Mouse (Mus musculus): ENCODE data around the gene Hoxb9. TPM values are rescaled to one million over a fixed set of nuclear protein-coding genes. Genes with fewer than 3 reads are reported as not detected.

Gene Hoxb9
- polyA plus RNA-seq, 1 experiment, result 0.27 TPM

- peaks cover 2% of the 10 kb centered on the region for H3K4me1 ChIP-seq (ENCODE audit: control insufficient read depth, insufficient read depth, insufficient read length)
- DNase-seq (ENCODE audit: low read depth in 1 of 2, low spot score in 2 of 2), result no peak
- no peak overlapping the region for H3K27ac ChIP-seq (ENCODE audit: insufficient read depth, low read length)
- no peak overlapping the region for H3K4me3 ChIP-seq (ENCODE audit: extremely low read depth, insufficient read depth, insufficient read length)
- no peaks in the 10 kb centered on the region for H3K36me3 ChIP-seq (ENCODE audit: control insufficient read depth, insufficient read depth, low read length)
- TF ChIP-seq CTCF (IDR thresholded peaks at IDR 0.05; ENCODE audit: extremely low read depth, insufficient read depth, insufficient read length, insufficient replicate concordance), result no peak
- TF ChIP-seq POLR2A (IDR thresholded peaks at IDR 0.05; ENCODE audit: low read depth, low read length), result no peak
- 64% methylated on average over 10 of the region's 10 CpGs for WGBS
- H3K27me3 ChIP-seq (ENCODE audit: control insufficient read depth, insufficient read depth, low read length), result peaks cover 46% of the 10 kb centered on the region
Measured at GRCm38 (mm10) chr11:96274428-96274827, 3.2 kb downstream of the Hoxb9 start.

GRCm38 (mm10) chr11:96275896-96276295 is 4.6 kb downstream of the Hoxb9 start:
- H3K36me3 ChIP-seq (ENCODE audit: control insufficient read depth, insufficient read depth, low read length), result no peaks in the 10 kb centered on the region
- H3K4me3 ChIP-seq (ENCODE audit: extremely low read depth, insufficient read depth, insufficient read length), result no peak overlapping the region
- TF ChIP-seq CTCF (IDR thresholded peaks at IDR 0.05; ENCODE audit: extremely low read depth, insufficient read depth, insufficient read length, insufficient replicate concordance), result no peak
- TF ChIP-seq POLR2A (IDR thresholded peaks at IDR 0.05; ENCODE audit: low read depth, low read length), result no peak
- H3K27me3 ChIP-seq (ENCODE audit: control insufficient read depth, insufficient read depth, low read length), result peaks cover 43% of the 10 kb centered on the region
- H3K4me1 ChIP-seq (ENCODE audit: control insufficient read depth, insufficient read depth, insufficient read length), result peaks cover 2% of the 10 kb centered on the region; the same call in 1 of the 2 replicates
- 37% methylated on average over 4 of the region's 4 CpGs for WGBS
- no peak overlapping the region for H3K27ac ChIP-seq (ENCODE audit: insufficient read depth, low read length)
- no peak for DNase-seq (ENCODE audit: low read depth in 1 of 2, low spot score in 2 of 2)

- peaks cover 37% of the 10 kb centered on the region for H3K27me3 ChIP-seq (ENCODE audit: control insufficient read depth, insufficient read depth, low read length)
- TF ChIP-seq POLR2A (IDR thresholded peaks at IDR 0.05; ENCODE audit: low read depth, low read length) (no peak), CTCF (IDR thresholded peaks at IDR 0.05; ENCODE audit: extremely low read depth, insufficient read depth, insufficient read length, insufficient replicate concordance) (no peak)
- H3K4me3 ChIP-seq (ENCODE audit: extremely low read depth, insufficient read depth, insufficient read length), result no peak overlapping the region
- no peak for DNase-seq (ENCODE audit: low read depth in 1 of 2, low spot score in 2 of 2)
- 6% methylated on average over 35 of the region's 35 CpGs for WGBS
- H3K27ac ChIP-seq (ENCODE audit: insufficient read depth, low read length), result no peak overlapping the region
- H3K4me1 ChIP-seq (ENCODE audit: control insufficient read depth, insufficient read depth, insufficient read length), result no peaks in the 10 kb centered on the region
- no peaks in the 10 kb centered on the region for H3K36me3 ChIP-seq (ENCODE audit: control insufficient read depth, insufficient read depth, low read length)
Measured at GRCm38 (mm10) chr11:96277151-96278044, 6.1 kb downstream of the Hoxb9 start.

GRCm38 (mm10) chr11:96278324-96278723 is 7.1 kb downstream of the Hoxb9 start:
- 15% methylated on average over 14 of the region's 14 CpGs for WGBS
- TF ChIP-seq CTCF (IDR thresholded peaks at IDR 0.05; ENCODE audit: extremely low read depth, insufficient read depth, insufficient read length, insufficient replicate concordance) (no peak), POLR2A (IDR thresholded peaks at IDR 0.05; ENCODE audit: low read depth, low read length) (no peak)
- H3K36me3 ChIP-seq (ENCODE audit: control insufficient read depth, insufficient read depth, low read length), result no peaks in the 10 kb centered on the region
- peaks cover 38% of the 10 kb centered on the region for H3K27me3 ChIP-seq (ENCODE audit: control insufficient read depth, insufficient read depth, low read length)
- no peak overlapping the region for H3K27ac ChIP-seq (ENCODE audit: insufficient read depth, low read length)
- H3K4me1 ChIP-seq (ENCODE audit: control insufficient read depth, insufficient read depth, insufficient read length), result peaks cover 2% of the 10 kb centered on the region; the same call in 1 of the 2 replicates
- DNase-seq (ENCODE audit: low read depth in 1 of 2, low spot score in 2 of 2), result no peak
- H3K4me3 ChIP-seq (ENCODE audit: extremely low read depth, insufficient read depth, insufficient read length), result no peak overlapping the region

- 1% methylated on average over 9 of the region's 9 CpGs for whole genome bisulfite sequencing
- Histone ChIP-seq H3K4me3 (ENCODE audit: extremely low read depth, insufficient read depth, insufficient read length) (no peak overlapping the region), H3K36me3 (ENCODE audit: control insufficient read depth, insufficient read depth, low read length) (no peaks in the 10 kb centered on the region), H3K4me1 (ENCODE audit: control insufficient read depth, insufficient read depth, insufficient read length) (peaks cover 2% of the 10 kb centered on the region; the same call in 1 of the 2 replicates), H3K27me3 (ENCODE audit: control insufficient read depth, insufficient read depth, low read length) (peaks cover 42% of the 10 kb centered on the region), H3K27ac (ENCODE audit: insufficient read depth, low read length) (no peak overlapping the region)
- DNase-seq (ENCODE audit: low read depth in 1 of 2, low spot score in 2 of 2), result peak; percentile 47 to 74
- TF ChIP-seq POLR2A (IDR thresholded peaks at IDR 0.05; ENCODE audit: low read depth, low read length) (no peak), CTCF (IDR thresholded peaks at IDR 0.05; ENCODE audit: extremely low read depth, insufficient read depth, insufficient read length, insufficient replicate concordance) (peak; percentile 85; the same call in 1 of the 2 replicates)
Measured at GRCm38 (mm10) chr11:96278773-96279172, 7.5 kb downstream of the Hoxb9 start.

GRCm38 (mm10) chr11:96279421-96280233 is 8.4 kb downstream of the Hoxb9 start:
- no peak overlapping the region for H3K4me3 ChIP-seq (ENCODE audit: extremely low read depth, insufficient read depth, insufficient read length)
- peaks cover 2% of the 10 kb centered on the region; the same call in 1 of the 2 replicates for H3K4me1 ChIP-seq (ENCODE audit: control insufficient read depth, insufficient read depth, insufficient read length)
- DNase-seq (ENCODE audit: low read depth in 1 of 2, low spot score in 2 of 2), result no peak
- peaks cover 50% of the 10 kb centered on the region for H3K27me3 ChIP-seq (ENCODE audit: control insufficient read depth, insufficient read depth, low read length)
- TF ChIP-seq CTCF (IDR thresholded peaks at IDR 0.05; ENCODE audit: extremely low read depth, insufficient read depth, insufficient read length, insufficient replicate concordance) (no peak), POLR2A (IDR thresholded peaks at IDR 0.05; ENCODE audit: low read depth, low read length) (no peak)
- no peak overlapping the region for H3K27ac ChIP-seq (ENCODE audit: insufficient read depth, low read length)
- 15% methylated on average over 31 of the region's 31 CpGs for WGBS
- no peaks in the 10 kb centered on the region for H3K36me3 ChIP-seq (ENCODE audit: control insufficient read depth, insufficient read depth, low read length)

All from spleen, adult 2 months (tissue).